Mouse (Mus musculus): ENCODE data around the gene Trappc4. TPM values are rescaled to one million over a fixed set of nuclear protein-coding genes. Genes with fewer than 3 reads are reported as not detected.
"Not testable (repeated sequence)": the region's sequence is repeated elsewhere in the genome, so short reads cannot be mapped to it uniquely, and the experiment has no call there.

Gene Trappc4
- total RNA-seq (2021), result 10 to 100 TPM; 43.2 to 43.5 TPM
- long read RNA-seq, experiment 1, transcript Trappc4-202 (4 exons, 935 nt), result minor isoform, 5 of 44 reads
- long read RNA-seq, experiment 1, transcript Trappc4-201 (5 exons, 1,220 nt), result major isoform, 36 of 44 reads
- long read RNA-seq, experiment 1, partial matches to known transcripts, result 1 of 44 reads
- long read RNA-seq, experiment 1, other reads (novel, unspliced or antisense), result 0 of 44 reads
- long read RNA-seq, experiment 2, transcript Trappc4-201 (5 exons, 1,220 nt), result major isoform, 17 of 25 reads
- long read RNA-seq, experiment 2, partial matches to known transcripts, result 1 of 25 reads
- long read RNA-seq, experiment 2, other reads (novel, unspliced or antisense), result 2 of 25 reads

DNA sequence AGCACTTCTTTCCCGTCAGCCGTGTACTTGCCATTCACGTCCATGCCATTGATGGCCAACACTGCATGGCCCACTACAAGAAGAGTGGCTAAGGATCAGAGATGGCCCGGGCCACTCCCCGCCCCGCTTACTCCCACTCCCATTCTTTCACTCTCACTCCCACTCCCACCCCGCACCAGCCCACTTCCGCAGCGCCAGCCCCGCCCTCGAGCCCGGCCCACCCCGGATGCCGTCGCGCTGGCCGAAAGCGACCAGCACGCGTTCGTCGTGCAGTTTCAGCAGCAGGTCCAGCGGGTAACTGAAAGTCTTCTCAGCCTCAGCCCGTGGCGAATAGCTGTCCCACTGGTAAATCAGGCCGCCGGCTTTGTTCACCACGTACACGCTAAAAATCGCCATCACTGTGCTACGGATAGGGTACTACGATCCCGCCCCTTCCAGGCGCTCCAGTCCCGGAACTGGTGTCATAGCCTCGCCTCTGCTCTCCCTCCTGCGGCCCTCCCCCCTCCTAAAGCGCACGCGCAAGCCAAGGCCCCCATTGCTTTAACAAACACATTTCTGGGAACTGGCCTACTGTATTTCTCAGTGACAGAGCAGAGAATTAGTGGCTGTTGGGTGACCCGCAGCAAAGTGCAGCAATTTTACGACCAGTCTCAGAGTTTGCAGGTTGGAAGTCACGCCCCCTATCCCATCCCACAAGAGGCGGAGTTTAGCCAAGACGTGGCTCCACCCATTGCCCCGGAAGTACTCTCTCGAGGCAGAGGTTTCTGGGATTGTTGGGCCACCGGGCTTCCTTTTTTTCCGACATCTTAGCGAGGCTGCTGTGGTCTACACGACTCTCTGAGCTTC is at the start of gene Trappc4, which contains the start of gene Rps25:
TSS of gene Trappc4 (minus strand) at position 695 of the 846 bp plus-strand sequence.
TSS of gene Rps25 (plus strand) at position 234 of the 846 bp plus-strand sequence.
- DNase-seq (ENCODE audit: low spot score in 2 of 2), result peak; percentile 82 to 93

DNA sequence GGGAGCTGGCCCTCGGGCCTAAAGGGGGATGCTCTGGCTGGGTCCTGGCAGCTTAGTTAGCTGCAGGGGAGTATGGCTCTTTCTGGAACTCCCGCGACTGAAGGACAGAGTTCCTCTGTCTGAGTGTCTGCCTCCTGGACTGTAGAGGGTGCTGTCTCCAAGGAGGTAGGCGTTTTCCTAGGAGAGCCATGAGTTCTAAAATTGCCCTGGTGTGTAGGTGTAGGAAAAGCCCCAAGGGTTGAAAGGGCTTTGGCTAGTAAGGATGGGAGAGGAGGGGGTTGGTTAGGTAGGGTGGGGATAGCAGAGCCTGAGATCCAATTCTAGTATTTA is 47.5 kb upstream of the Trappc4 start, which contains the start of gene Upk2:
TSS of gene Upk2 (minus strand) at position 86 of the 330 bp plus-strand sequence.
- DNase-seq (ENCODE audit: low spot score in 2 of 2), result no peak

DNA sequence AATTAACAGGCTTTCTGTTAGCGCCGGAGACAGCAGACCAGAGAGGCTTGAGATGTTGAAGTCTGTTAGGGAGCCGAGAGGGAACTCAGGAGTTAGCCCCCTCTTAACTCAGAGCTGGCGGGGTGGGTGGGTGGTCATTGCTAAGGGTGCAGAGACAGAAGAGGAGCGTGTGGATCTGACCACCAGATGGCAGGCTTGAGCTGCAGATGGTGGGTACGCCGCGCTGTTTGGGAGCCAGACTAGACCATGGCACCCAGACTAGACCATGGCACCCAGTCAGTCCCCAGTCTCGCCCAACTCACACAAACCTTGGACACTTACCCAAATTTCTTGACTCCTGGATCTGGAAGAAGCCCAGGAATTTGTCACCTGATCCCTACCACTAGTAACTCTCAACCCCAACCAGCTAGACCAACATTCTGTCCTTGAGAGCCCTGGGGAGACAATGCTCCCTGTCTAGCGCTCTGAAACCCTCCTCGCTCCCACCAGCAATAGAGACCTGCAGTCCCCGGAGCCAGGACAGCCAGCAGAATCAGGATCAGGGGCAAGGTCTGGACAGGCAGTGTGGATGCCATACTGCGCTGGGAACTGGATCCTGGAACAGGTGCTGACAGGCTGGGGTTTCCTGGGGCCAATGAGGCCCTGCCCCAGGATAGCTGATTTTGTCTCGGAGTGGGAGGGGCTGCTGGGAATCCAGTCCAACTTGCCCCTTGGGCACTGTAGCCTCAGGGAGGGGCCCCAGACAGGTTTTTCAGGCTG is 46.9 kb upstream of the Trappc4 start:
- DNase-seq (ENCODE audit: low spot score in 2 of 2), result peak; percentile 74 to 84

DNA sequence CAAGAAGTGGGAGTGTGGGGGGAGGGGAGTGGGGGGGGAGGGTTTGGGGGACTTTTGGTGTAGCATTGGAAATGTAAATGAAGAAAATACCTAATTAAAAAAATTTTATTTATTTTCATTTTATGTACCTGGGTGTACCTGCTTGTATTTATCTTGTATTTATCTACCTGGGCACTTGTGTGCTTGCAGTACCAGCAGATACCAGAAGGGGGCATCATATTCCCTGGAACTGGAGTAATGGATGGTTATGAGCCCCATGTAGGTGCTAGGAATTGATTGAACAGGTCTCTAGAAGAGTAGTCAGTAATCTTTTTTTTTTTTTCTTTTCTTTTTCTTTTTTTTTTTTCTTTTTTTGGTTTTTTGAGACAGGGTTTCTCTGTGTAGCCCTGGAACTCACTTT is 43.0 kb upstream of the Trappc4 start:
- DNase-seq (ENCODE audit: low spot score in 2 of 2), result no peak

DNA sequence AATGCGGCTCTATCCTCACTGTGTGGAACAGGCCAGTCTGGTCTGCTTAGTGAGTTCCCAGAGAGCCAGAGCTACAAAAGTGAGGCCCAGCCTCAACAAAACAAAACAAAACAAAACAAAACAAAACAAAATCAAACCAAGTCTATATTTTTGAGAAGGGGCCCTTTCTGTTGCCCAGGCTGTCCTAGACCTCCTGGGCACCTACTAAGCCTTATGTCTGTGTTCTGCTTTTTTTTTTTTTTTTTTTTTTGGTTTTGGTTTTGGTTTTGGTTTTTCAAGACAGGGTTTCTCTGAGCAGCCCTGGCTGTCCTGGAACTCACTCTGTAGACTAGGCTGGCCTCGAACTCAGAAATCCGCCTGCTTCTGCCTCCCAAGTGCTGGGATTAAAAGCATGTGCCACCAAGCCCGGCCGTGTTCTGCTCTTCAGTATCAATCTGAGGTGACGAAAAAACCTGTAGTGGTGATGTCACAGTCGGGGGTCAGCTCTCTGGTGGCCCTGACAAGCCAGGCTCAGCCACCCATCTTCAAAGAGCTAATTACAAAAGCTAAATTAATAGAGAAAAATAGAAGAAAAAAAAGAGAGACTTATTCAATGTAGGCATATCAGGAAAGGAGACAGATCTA is 37.1 kb upstream of the Trappc4 start:
- DNase-seq (ENCODE audit: low spot score in 2 of 2), result not testable (repeated sequence)

DNA sequence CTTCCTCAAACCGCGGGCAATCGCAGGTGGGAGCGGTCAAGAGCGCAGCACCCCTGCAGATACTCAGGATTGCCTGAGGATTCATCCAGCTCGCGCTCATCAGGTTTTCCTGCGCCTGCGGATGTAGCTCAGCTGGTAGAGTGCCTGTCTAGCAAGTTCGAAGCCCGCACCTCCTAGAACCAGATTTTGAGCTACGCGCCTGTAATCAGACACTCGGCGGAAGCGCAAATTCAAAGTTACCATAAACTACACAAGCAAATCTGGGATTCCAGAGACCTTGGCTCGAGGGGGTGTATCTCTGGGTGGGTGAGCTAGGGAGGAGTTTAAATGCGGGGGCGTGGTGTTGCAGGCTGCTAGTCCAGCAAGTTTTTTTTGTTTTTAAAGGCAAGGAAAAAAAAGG is 33.6 kb upstream of the Trappc4 start, which contains the start of gene Foxr1:
TSS of gene Foxr1 (minus strand) at position 176 of the 400 bp plus-strand sequence.
- no peak for DNase-seq (ENCODE audit: low spot score in 2 of 2)

DNA sequence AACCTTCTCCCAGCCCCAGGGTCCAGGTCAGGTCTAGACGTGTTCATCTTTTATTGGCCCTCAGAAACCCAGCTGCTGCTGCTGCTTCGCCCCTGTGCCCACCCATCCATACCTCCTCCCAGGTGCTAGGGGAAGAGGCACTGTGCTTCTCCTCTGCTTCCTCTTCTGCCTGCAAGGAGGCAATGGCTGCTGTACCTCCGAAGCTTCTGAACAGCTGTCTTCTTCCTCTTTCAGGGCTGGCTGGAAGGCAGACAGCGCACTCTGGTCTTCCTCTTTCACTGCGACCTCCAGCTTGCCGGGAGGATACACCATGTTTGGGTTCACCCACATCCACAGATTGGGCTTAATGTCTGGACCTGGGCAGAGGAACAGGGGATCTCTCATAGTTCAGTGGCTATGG is 28.3 kb upstream of the Trappc4 start:
- DNase-seq (ENCODE audit: low spot score in 2 of 2), result no peak

DNA sequence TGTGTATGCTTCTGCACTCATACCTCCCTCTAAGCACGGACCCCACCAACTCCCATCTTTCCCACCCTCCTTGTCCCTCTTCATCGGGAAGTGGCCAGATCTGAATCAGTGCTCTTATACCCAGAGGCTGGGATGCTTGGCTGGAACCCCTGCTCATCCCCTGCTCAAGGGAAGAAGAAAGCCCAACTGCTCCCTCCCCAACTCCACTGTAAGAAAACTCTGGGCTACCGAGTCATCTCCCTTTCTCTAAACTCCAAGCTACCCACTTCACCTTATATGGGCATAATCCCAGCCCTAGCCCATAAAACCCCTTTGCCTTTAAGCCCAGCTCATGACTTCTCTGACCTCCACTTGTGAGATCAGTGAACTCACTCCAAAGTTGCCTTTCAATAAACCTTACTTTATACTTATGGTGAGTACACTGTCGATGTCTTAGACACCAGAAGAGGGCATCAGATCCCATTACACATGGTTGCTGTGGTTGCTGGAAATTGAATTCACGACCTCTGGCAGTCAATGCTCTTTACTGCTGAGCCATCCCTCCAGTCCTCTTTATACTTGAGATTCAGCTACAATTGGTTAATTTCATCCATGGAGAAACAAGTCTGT is 25.3 kb upstream of the Trappc4 start:
- no peak for DNase-seq (ENCODE audit: low spot score in 2 of 2)

DNA sequence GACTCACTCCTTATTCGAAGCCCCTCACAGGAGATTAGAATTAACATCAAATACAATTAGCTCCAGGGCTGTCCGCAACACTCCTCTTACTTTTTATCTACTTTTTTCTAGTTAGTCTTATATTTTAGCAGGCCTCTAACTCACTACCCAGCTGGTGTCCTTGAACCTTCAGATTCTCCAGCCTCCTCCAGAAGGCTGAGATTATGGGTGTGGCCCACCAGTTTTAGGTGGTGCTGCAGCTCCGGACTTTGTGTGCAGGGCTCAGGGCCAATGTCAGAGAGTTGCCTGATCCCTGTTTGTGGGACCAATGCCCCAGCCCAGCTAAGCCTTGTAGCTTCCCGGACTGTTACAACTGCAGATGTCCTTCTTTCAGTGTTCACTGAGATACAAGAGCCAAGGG is 16.2 kb upstream of the Trappc4 start:
- DNase-seq (ENCODE audit: low spot score in 2 of 2), result no peak

DNA sequence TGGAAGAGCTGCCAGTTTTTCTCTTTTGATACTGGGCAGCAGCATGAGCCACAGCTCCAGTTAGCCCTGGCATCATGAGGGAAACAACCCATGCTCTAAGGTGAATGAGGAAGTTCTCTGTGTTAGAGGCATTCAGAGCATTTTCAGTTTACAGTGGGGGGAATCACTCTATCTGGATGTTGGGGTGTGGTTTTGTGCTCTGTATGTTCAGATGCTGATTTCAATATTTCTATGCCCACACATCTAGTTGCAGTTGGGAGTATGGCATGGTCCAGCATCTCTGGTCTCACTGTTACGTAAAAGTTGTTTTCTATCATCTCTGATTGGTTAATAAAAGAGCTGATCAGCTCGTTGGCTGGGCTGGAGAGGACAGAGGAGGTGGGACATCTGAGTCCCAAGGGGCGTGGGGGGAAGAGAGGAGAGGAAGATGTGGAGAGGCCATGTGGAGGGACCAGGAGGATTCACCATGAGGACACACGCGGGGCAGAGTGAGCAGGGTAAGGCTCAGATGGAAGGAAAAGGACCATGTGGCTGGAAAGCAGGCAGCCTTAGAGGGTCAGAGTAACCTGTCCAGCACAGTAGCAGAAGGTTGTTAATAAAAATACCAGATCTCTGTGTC is 13.0 kb upstream of the Trappc4 start:
- DNase-seq (ENCODE audit: low spot score in 2 of 2), result no peak

DNA sequence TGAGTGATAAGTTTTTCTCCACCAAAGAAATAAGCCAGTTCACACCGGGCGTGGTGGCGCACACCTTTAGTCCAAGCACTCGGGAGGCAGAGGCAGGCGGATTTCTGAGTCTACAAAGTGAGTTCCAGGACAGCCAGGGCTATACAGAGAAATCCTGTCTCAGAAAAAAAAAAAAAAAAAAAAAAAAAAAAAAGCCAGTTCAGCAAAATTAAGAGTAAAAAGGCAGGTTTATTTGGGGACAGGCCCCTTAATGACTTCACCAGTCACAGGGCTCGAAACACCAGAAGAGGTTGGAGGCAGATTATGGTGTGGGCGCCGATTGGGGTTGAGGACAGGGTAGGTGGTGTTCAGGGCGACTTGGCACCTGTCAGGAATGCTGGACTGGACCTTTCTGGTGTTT is 12.3 kb upstream of the Trappc4 start:
- not testable (repeated sequence) for DNase-seq (ENCODE audit: low spot score in 2 of 2)

DNA sequence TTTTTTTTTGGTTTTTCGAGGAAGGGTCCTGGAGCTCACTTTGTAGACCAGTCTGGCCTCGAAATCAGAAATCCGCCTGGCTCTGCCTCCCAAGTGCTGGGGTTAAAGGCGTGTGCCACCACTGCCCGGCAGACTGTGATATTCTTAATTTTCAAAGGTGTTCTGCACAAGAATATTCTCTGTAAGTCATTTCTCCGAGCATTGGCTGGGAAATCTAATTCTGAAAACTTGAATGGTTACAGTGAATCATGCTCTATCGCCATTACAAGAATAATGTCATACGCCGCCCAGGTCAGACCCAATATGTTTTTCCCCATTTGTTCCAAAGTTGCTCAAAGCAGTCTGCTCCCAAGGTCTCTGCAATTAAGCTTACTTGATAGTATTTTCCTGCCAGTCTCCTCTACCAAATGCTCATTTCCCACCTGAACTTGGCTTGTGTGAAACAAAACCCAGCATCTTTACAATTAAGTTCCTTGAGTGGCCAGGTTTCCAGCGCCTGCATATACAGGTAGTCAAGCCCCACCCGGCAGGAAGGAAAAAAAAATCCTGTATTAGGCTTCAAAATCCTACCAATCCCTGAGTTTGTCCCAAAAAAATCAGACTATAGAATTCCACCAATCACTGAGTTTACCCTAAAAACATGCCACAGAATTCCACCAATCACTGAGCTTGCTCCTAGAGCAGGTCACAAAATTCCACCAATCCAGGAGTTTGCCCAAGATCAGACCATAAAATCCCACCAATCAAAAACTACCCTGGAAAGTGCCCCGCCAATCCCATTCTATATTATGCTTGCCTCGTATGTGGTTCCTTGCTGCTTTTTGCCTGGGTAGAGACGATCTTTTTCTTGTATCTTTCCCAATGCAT is 11.4 kb upstream of the Trappc4 start, which contains the start of gene Ccdc84:
TSS of gene Ccdc84 (minus strand) at position 51 of the 867 bp plus-strand sequence.
- no peak for DNase-seq (ENCODE audit: low spot score in 2 of 2)

DNA sequence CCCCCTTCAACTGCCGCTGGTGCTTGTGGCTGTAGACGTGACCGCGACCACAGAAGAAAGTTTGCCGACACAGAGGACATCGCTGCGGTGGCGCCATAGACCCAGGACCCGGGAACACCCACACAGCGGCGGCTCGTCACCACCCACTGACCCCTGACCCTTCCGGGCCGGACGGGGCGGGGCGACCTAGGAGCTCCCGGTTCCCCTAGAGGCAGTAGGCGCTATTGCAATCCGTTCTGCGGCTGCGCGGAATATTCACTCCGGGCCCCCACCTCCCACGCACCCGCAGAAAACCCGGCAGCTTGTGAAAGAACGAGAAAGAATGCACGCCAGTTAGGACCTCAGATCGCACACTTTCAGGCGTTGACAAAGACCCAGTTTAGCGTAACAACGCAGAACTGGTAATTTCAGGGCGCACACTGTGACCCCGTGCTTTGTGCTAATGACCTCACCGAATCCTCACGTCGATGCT is 10.5 kb upstream of the Trappc4 start:
- DNase-seq (ENCODE audit: low spot score in 2 of 2), result peak; percentile 95 to 96

DNA sequence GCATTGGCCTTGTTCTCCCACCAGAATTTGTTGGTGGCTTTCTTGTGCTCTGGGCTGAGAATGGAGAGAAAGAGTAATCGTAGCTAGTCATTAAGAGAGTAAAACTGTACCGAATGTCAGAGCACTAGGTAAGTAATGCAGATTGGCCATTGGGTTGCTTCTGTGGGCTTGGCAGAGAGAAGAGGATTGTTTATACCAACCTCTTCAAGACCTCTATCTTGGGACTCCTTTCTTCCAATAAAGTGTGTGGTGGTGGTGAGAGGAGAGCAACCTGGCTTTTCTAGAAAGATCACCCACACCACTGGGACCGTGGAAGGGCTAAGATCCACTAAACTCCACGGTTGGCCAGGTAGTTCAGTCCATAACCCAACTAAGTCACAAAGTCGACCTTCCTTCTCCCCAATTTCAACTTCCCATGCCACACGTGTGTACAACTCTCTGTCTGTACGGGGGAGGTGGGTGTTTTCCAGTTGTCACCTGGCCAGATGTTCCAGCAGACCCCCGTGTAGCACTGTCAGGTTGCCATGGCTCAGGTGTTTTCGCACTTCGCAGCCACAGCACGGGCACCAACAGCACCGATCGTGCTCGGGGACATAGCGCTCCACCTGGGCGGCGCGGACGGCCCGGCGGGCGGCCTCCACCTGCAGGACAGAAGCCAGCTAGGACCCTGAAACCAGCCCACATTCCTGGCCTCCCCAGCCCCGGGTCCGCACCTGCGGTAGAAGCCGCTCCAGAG is 9.9 kb upstream of the Trappc4 start:
- DNase-seq (ENCODE audit: low spot score in 2 of 2), result no peak

DNA sequence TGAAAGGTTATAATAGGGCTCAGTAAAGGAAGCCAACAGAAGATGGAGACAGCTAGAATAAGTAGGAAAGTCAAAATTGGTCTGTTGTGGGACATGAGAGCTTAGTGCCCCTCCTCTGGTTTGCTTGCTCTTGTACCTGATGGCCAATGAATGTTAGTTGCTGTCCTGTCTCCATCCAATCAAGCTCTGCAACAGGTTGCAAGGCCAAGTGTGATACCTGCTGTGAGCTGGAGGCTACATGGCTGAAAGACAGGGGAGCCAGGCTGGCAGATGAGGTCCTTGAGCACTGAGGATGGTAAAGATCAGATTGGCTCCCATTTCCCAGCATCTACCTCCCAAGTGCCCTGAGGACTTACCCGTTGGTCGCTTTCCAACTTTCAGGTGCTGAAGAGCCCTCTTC is 5.4 kb upstream of the Trappc4 start:
- no peak for DNase-seq (ENCODE audit: low spot score in 2 of 2)

DNA sequence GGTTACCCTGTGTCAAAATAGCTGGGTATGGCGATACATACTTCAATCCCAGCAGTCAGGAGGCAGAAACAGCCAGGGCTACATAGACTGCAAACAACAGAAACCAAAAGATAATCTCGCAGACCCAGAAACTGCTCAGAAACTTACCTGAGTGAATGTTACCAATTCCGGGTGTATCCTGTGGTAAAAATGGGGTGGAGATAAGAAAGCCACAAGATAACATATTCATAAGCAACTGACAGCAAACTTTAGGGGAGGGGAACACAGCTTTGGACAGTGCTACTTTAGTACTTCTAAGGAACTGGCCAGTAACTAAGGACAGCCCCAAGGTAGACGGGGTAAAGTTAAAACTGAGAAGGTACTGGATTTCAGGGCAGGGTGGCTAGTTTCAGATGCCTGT is 4.9 kb upstream of the Trappc4 start:
- no peak for DNase-seq (ENCODE audit: low spot score in 2 of 2)

DNA sequence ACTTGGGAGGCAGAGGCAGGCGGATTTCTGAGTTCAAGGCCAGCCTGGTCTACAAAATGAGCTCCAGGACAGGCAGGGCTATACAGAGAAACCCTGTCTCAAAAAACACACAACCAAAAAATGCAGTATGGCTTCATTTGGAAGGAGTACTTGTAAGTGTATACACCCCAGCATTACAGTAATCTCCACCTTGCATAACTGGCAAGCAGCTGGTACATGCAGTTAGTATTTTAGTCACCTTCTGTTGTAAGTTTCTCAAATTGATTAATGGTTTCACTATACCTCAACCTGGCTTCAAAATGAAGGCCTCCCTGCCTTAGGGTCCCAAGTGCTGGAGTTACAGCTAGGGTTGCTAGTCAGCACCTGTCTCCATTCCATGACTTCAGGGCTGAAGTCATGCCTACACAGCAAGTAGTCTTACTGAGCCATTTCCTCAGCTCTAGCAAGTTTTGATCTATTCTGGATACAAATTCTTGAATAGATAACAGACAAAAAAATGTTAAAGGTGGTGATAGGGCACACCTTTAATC is 4.3 kb upstream of the Trappc4 start:
- no peak for DNase-seq (ENCODE audit: low spot score in 2 of 2)

Data from gastrocnemius, postnatal 4 days (tissue).